Mouse (Mus musculus) liver, embryonic 12.5 days (tissue): ENCODE data around the gene Ecm2. TPM values are rescaled to one million over a fixed set of nuclear protein-coding genes. Genes with fewer than 3 reads are reported as not detected.

Experiments
- ATAC-seq: fragments of 200-750 bp; cut with Nextera tagmentation; 2 replicates; pipeline ENCODE4 v1.8.0; 2017; ENCODE audit warnings: moderate number of reproducible peaks, mild to moderate bottlenecking, moderate library complexity
- H3K27ac ChIP-seq: fragments of 300-500 bp; sonication (generic); 2 replicates; pipeline ENCODE4 v1.5.1; 2016; ENCODE audit warnings: mild to moderate bottlenecking
- H3K27me3 ChIP-seq: fragments of 300-500 bp; sonication (generic); replicated peaks from 2 replicates; pipeline ENCODE4 v1.6.1; 2016; ENCODE audit warnings: mild to moderate bottlenecking, moderate library complexity
- H3K36me3 ChIP-seq: fragments of 300-500 bp; sonication (generic); 2 replicates; pipeline ENCODE4 v1.6.1; 2016; ENCODE audit warnings: mild to moderate bottlenecking, moderate library complexity
- H3K4me1 ChIP-seq: fragments of 300-500 bp; sonication (generic); 2 replicates; pipeline ENCODE4 v1.6.1; 2016
- H3K4me2 ChIP-seq: fragments of 300-500 bp; sonication (generic); 2 replicates; pipeline ENCODE4 v1.6.1; 2016; ENCODE audit warnings: mild to moderate bottlenecking, moderate library complexity
- H3K4me3 ChIP-seq: fragments of 300-500 bp; sonication (generic); 2 replicates; pipeline ENCODE4 v1.5.1; 2016; ENCODE audit warnings: mild to moderate bottlenecking, moderate library complexity
- H3K9ac ChIP-seq: fragments of 300-500 bp; sonication (generic); 2 replicates; pipeline ENCODE4 v1.6.1; 2016; ENCODE audit warnings: mild to moderate bottlenecking, moderate library complexity
- H3K9me3 ChIP-seq: fragments of 300-500 bp; sonication (generic); replicated peaks from 2 replicates; pipeline ENCODE4 v1.6.1; 2016; ENCODE audit warnings: mild to moderate bottlenecking, moderate library complexity
- WGBS: fragments of 180-500 bp; shearing (Covaris S2); methylation state at CpG from one replicate; pipeline ENCODE4 v1.1.7; 2016; ENCODE audit not compliant: insufficient replicate concordance; 5-methylcytosine and 5-hydroxymethylcytosine counted together
- polyA plus RNA-seq: library from polyadenylated mRNA; unstranded; fragments of >200 nt; fragmentation: Nextera tagmentation; extraction: Ambion mirVana; gene quantifications from 2 replicates; pipeline ENCODE4 v1.2.1, GENCODE M21; 2016

The Ecm2 gene
- polyA plus RNA-seq, 1 experiment from 2014 or later: 0.33 TPM

- H3K4me1 ChIP-seq: no peaks in the 10 kb centered on the region
- H3K36me3 ChIP-seq: no peaks in the 10 kb centered on the region
- no peak for ATAC-seq
- no peak overlapping the region for H3K27ac ChIP-seq
- H3K4me2 ChIP-seq: no peak overlapping the region
- no peak overlapping the region for H3K9ac ChIP-seq
- no peaks in the 10 kb centered on the region for H3K9me3 ChIP-seq
- 83% methylated on average over 2 of the region's 2 CpGs for WGBS
- no peaks in the 10 kb centered on the region for H3K27me3 ChIP-seq
- H3K4me3 ChIP-seq: no peak overlapping the region
These were observed 21.6 kb downstream of the Ecm2 start for GRCm38 (mm10) chr13:49526235-49526634.

- no peak overlapping the region for H3K9ac ChIP-seq
- WGBS: 87% methylated on average over 4 of the region's 4 CpGs
- H3K4me3 ChIP-seq: no peak overlapping the region
- H3K36me3 ChIP-seq: no peaks in the 10 kb centered on the region
- ATAC-seq: no peak
- no peaks in the 10 kb centered on the region for H3K4me1 ChIP-seq
- no peak overlapping the region for H3K27ac ChIP-seq
- no peaks in the 10 kb centered on the region for H3K27me3 ChIP-seq
- no peak overlapping the region for H3K4me2 ChIP-seq
- no peaks in the 10 kb centered on the region for H3K9me3 ChIP-seq
These were observed 26.0 kb downstream of the Ecm2 start for GRCm38 (mm10) chr13:49530636-49531035.

GRCm38 (mm10) chr13:49536946-49537345, 32.3 kb downstream of the Ecm2 start:
- Histone ChIP-seq H3K27me3 (no peaks in the 10 kb centered on the region), H3K9me3 (no peaks in the 10 kb centered on the region), H3K36me3 (no peaks in the 10 kb centered on the region), H3K4me1 (no peaks in the 10 kb centered on the region), H3K27ac (no peak overlapping the region), H3K4me3 (no peak overlapping the region), H3K4me2 (no peak overlapping the region), H3K9ac (no peak overlapping the region)
- ATAC-seq: no peak
- 75% methylated on average over 1 of the region's 1 CpGs for WGBS

GRCm38 (mm10) chr13:49538693-49539092, 34.1 kb downstream of the Ecm2 start:
- ATAC-seq: no peak

GRCm38 (mm10) chr13:49544279-49544678, 39.7 kb downstream of the Ecm2 start, which contains the start of gene Aspn:
Aspn (plus strand) TSS chr13:49544443.
- ATAC-seq: no peak
- H3K4me1 ChIP-seq: no peaks in the 10 kb centered on the region
- H3K9me3 ChIP-seq: no peaks in the 10 kb centered on the region
- H3K4me3 ChIP-seq: no peak within 1 kb of the TSS
- 80% methylated on average over 3 of the region's 3 CpGs for WGBS
- H3K27ac ChIP-seq: no peak within 1 kb of the TSS
- H3K36me3 ChIP-seq: no peaks in the 10 kb centered on the region
- no peaks in the 10 kb centered on the region for H3K27me3 ChIP-seq
- no peak within 1 kb of the TSS for H3K4me2 ChIP-seq
- no peak within 1 kb of the TSS for H3K9ac ChIP-seq

More at GRCm38 (mm10) chr13:49538693-49539092, 34.1 kb downstream of the Ecm2 start:
- Histone ChIP-seq H3K36me3 (no peaks in the 10 kb centered on the region), H3K4me3 (no peak overlapping the region), H3K9me3 (no peaks in the 10 kb centered on the region), H3K27me3 (no peaks in the 10 kb centered on the region), H3K9ac (no peak overlapping the region), H3K4me2 (no peak overlapping the region), H3K4me1 (no peaks in the 10 kb centered on the region), H3K27ac (no peak overlapping the region)
- WGBS: 70% methylated on average over 1 of the region's 1 CpGs

GRCm38 (mm10) chr13:49545646-49546045, 41.0 kb downstream of the Ecm2 start:
- 63% methylated on average over 3 of the region's 3 CpGs for WGBS
- Histone ChIP-seq H3K9ac (no peak overlapping the region), H3K27ac (no peak overlapping the region), H3K9me3 (no peaks in the 10 kb centered on the region), H3K4me2 (no peak overlapping the region), H3K27me3 (no peaks in the 10 kb centered on the region), H3K36me3 (no peaks in the 10 kb centered on the region), H3K4me1 (no peaks in the 10 kb centered on the region), H3K4me3 (no peak overlapping the region)
- ATAC-seq: no peak

- H3K4me3 ChIP-seq: no peak overlapping the region
- H3K9ac ChIP-seq: no peak overlapping the region
- H3K4me1 ChIP-seq: no peaks in the 10 kb centered on the region
- 89% methylated on average over 1 of the region's 1 CpGs for WGBS
- H3K36me3 ChIP-seq: no peaks in the 10 kb centered on the region
- no peaks in the 10 kb centered on the region for H3K27me3 ChIP-seq
- no peak overlapping the region for H3K27ac ChIP-seq
- no peaks in the 10 kb centered on the region for H3K9me3 ChIP-seq
- ATAC-seq: no peak
- H3K4me2 ChIP-seq: no peak overlapping the region
These were observed 41.9 kb downstream of the Ecm2 start for GRCm38 (mm10) chr13:49546517-49546916.

GRCm38 (mm10) chr13:49547563-49548150, 43.0 kb downstream of the Ecm2 start:
- Histone ChIP-seq H3K4me1 (no peaks in the 10 kb centered on the region), H3K9ac (no peak overlapping the region), H3K27me3 (no peaks in the 10 kb centered on the region), H3K4me3 (no peak overlapping the region), H3K4me2 (no peak overlapping the region), H3K9me3 (no peaks in the 10 kb centered on the region), H3K27ac (no peak overlapping the region), H3K36me3 (no peaks in the 10 kb centered on the region)
- WGBS: 32% methylated on average over 1 of the region's 1 CpGs
- ATAC-seq: no peak

- H3K4me1 ChIP-seq: no peaks in the 10 kb centered on the region
- no peak overlapping the region for H3K9ac ChIP-seq
- no peak overlapping the region for H3K4me3 ChIP-seq
- H3K27ac ChIP-seq: no peak overlapping the region
- no peak for ATAC-seq
- no peaks in the 10 kb centered on the region for H3K27me3 ChIP-seq
- H3K36me3 ChIP-seq: no peaks in the 10 kb centered on the region
- H3K9me3 ChIP-seq: no peaks in the 10 kb centered on the region
- no peak overlapping the region for H3K4me2 ChIP-seq
- WGBS: 90% methylated on average over 3 of the region's 3 CpGs
These were observed 45.0 kb downstream of the Ecm2 start for GRCm38 (mm10) chr13:49549616-49550015.

- 0 out of 2 replicates have a peak, but pooled peaks cover 3% of the 10 kb centered on the region for H3K4me1 ChIP-seq
- H3K9ac ChIP-seq: no peak overlapping the region
- H3K4me2 ChIP-seq: no peak overlapping the region
- no peaks in the 10 kb centered on the region for H3K27me3 ChIP-seq
- H3K9me3 ChIP-seq: no peaks in the 10 kb centered on the region
- no peak overlapping the region for H3K4me3 ChIP-seq
- WGBS: 79% methylated on average over 5 of the region's 5 CpGs
- H3K27ac ChIP-seq: no peak overlapping the region
- no peak for ATAC-seq
- no peaks in the 10 kb centered on the region for H3K36me3 ChIP-seq
These were observed 49.9 kb downstream of the Ecm2 start for GRCm38 (mm10) chr13:49554519-49554918.

GRCm38 (mm10) chr13:49556203-49556602, 51.6 kb downstream of the Ecm2 start:
- Histone ChIP-seq H3K36me3 (no peaks in the 10 kb centered on the region), H3K4me2 (no peak overlapping the region), H3K27ac (no peak overlapping the region), H3K4me3 (no peak overlapping the region), H3K9me3 (no peaks in the 10 kb centered on the region), H3K9ac (no peak overlapping the region), H3K4me1 (peaks cover 17% of the 10 kb centered on the region), H3K27me3 (no peaks in the 10 kb centered on the region)
- no peak for ATAC-seq
- WGBS: 63% methylated on average over 1 of the region's 1 CpGs

GRCm38 (mm10) chr13:49556924-49557323, 52.3 kb downstream of the Ecm2 start:
- no peak for ATAC-seq

GRCm38 (mm10) chr13:49559185-49559584, 54.6 kb downstream of the Ecm2 start:
- 33% methylated on average over 2 of the region's 2 CpGs for WGBS
- peak; percentile 76; the same call in 1 of the 2 replicates for ATAC-seq

More at GRCm38 (mm10) chr13:49556924-49557323, 52.3 kb downstream of the Ecm2 start:
- Histone ChIP-seq H3K4me2 (no peak overlapping the region), H3K4me1 (peaks cover 22% of the 10 kb centered on the region), H3K4me3 (no peak overlapping the region), H3K27ac (no peak overlapping the region), H3K9me3 (no peaks in the 10 kb centered on the region), H3K36me3 (no peaks in the 10 kb centered on the region), H3K9ac (no peak overlapping the region), H3K27me3 (no peaks in the 10 kb centered on the region)
- WGBS: 33% methylated on average over 1 of the region's 1 CpGs

More at GRCm38 (mm10) chr13:49559185-49559584, 54.6 kb downstream of the Ecm2 start:
- no peaks in the 10 kb centered on the region for H3K27me3 ChIP-seq
- no peaks in the 10 kb centered on the region for H3K36me3 ChIP-seq
- no peak overlapping the region for H3K9ac ChIP-seq
- H3K4me3 ChIP-seq: no peak overlapping the region
- H3K4me1 ChIP-seq: peaks cover 23% of the 10 kb centered on the region
- H3K4me2 ChIP-seq: no peak overlapping the region
- no peak overlapping the region for H3K27ac ChIP-seq
- no peaks in the 10 kb centered on the region for H3K9me3 ChIP-seq
